Mouse (Mus musculus) hematopoietic multipotent progenitor cell, adult 10-12 weeks (in vitro differentiated cells): Measurements from ENCODE around the gene Heatr9. TPM values are rescaled to one million over a fixed set of nuclear protein-coding genes. Genes with fewer than 3 reads are reported as not detected.

ENCODE experiments used
- polyA plus RNA-seq: library from polyadenylated mRNA; stranded (reverse); fragments of >175 nt; gene quantifications from 2 replicates; pipeline ENCODE4 v1.2.3, GENCODE M21; 2012; ENCODE audit warnings: low replicate concordance

Heatr9 gene
- 0.16 and 0.21 TPM in 2 replicates for polyA plus RNA-seq

DNA sequence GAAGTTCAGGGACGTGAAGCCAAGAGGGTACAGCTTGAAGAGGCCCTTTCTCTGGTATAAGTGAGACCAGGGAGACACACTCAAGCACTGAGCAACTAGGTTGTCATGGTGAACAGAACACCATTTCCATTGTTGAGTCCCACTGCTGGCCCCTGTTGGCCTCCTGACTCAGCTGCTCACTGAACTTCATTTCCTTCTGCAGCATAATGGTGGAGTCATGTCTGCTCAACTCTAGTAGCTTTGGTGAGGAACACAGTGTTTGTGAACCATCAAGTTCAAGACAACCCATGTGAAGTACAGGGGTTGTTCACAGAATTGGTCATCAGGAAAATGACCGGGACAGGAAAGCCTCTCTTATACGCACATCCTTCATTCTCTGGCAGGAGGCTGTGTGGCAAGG, at the start of gene Heatr9:
Gene Heatr9, minus strand, starts transcription at position 101 of the 400 bp plus-strand sequence.

GRCm38 (mm10) chr11:83530360-83530759, 8.4 kb upstream of the Heatr9 start, which contains the start of gene Ccl5:
Gene Ccl5, minus strand, starts transcription at chr11:83530518.

DNA sequence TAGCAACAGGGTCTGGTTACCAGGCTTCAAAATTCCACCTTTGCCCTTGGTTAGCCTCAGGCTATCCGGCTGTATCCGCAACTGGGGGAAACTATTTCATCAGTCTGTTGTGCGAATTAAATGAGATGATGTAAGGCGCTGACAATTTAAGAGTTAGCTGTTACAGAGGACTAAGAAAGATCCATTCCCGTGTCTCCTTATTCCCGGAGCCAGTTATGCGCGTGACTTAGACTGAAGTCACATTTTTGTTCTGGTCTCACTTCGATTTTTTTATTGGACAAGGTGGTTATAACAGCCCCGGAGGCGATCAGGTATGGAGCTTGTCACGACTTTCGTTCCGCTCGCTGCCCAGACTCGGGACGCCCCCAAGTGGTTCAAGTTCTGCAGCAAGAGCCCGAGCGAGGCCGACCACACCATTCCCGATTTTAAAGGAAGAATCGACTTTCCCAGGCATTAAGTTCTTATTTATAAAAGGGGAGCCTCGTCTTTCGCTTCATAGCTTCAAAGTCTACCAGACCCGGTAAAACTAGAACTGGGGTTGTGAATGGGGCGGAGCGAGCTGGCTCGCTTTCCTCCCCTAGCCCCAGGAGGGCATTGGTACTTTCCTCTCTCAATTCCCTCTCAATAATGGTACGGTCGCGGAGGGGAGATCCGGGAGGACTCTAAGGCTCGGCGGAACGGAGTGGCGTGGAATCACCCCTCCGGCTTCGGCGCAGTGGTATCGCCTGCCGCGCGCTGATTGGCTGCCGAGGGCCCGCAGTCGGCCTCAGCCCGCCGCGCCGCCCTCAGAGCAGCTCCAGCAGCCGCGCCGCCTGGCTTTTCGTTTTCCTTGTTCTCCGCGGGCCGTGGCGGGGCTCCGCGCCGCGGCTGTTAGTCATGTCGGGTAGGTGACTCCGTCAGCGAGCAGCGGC, 49.4 kb downstream of the Heatr9 start, which contains the start of gene Taf15:
Gene Taf15, plus strand, starts transcription at position 763 of the 911 bp plus-strand sequence.

GRCm38 (mm10) chr11:83462711-83463244, 59.2 kb downstream of the Heatr9 start, which contains the start of gene Mmp28:
Gene Mmp28, minus strand, starts transcription at chr11:83463071.

Other genes with a start within 250 kb of the Heatr9 start
- gene Slfn14, start 235.4 kb downstream of the Heatr9 start, polyA plus RNA-seq = 0.05 and 1.3 TPM in 2 replicates
- 27.6 and 29.1 TPM in 2 replicates for gene Ap2b1, start 223.2 kb downstream of the Heatr9 start, polyA plus RNA-seq
- 4.2 and 9.9 TPM in 2 replicates for gene Pex12, start 219.6 kb downstream of the Heatr9 start, polyA plus RNA-seq
- gene Rasl10b, start 113.0 kb downstream of the Heatr9 start, polyA plus RNA-seq = 0.06 and 0.16 TPM in 2 replicates
- gene Gas2l2, start 92.7 kb downstream of the Heatr9 start, polyA plus RNA-seq = not detected in 2 replicates
- 1.3 and 2.4 TPM in 2 replicates for gene 1700020L24Rik, start 84.5 kb downstream of the Heatr9 start, polyA plus RNA-seq
- gene Mmp28, start 59.1 kb downstream of the Heatr9 start, polyA plus RNA-seq = 1.2 and 2.1 TPM in 2 replicates
- gene Taf15, start 49.1 kb downstream of the Heatr9 start, polyA plus RNA-seq = 112 and 167 TPM in 2 replicates
- 225 and 372 TPM in 2 replicates for gene Ccl5, start 8.3 kb upstream of the Heatr9 start, polyA plus RNA-seq
- 1.7 and 5.0 TPM in 2 replicates for gene Ccl9, start 56.5 kb upstream of the Heatr9 start, polyA plus RNA-seq
- gene Ccl6, start 70.9 kb upstream of the Heatr9 start, polyA plus RNA-seq = 16.2 and 122 TPM in 2 replicates
- not detected in 2 replicates for gene Rpl9-ps1, start 123.4 kb upstream of the Heatr9 start, polyA plus RNA-seq
- gene Ccl3, start 127.2 kb upstream of the Heatr9 start, polyA plus RNA-seq = 2.7 and 7.1 TPM in 2 replicates
- gene Ccl4, start 140.4 kb upstream of the Heatr9 start, polyA plus RNA-seq = 4.0 and 5.5 TPM in 2 replicates
- gene Wfdc17, start 181.8 kb upstream of the Heatr9 start, polyA plus RNA-seq = 1.1 and 1.6 TPM in 2 replicates
- not detected in 2 replicates for gene Wfdc18, start 186.8 kb upstream of the Heatr9 start, polyA plus RNA-seq
- gene Wfdc21, start 224.8 kb upstream of the Heatr9 start, polyA plus RNA-seq = 0.59 and 4.3 TPM in 2 replicates
- 12.9 and 13.2 TPM in 2 replicates for gene Heatr6, start 231.5 kb upstream of the Heatr9 start, polyA plus RNA-seq